Mouse (Mus musculus): ENCODE measurements around the gene Ubox5.

GRCm38 (mm10) chr2:130667559-130667958 is 37.7 kb upstream of the Ubox5 start, which contains the start of gene Itpa:
- TF ChIP-seq EP300 (IDR thresholded peaks at IDR 0.05; ENCODE audit: low read depth) (no peak), CTCF (IDR thresholded peaks at IDR 0.05; ENCODE audit: low read depth) (peak; percentile 90)

All from liver, postnatal 0 days (tissue).